Mouse (Mus musculus) ES-Bruce4 (cell line): ENCODE results near the gene Cass4. TPM values are rescaled to one million over a fixed set of nuclear protein-coding genes. Genes with fewer than 3 reads are reported as not detected.

Experiments
- H3K27ac ChIP-seq: 2 replicates; pipeline ENCODE4 v1.5.1; 2012; ENCODE audit warnings: low read length, inconsistent platforms; ENCODE audit not compliant: insufficient read depth
- H3K27me3 ChIP-seq: 2 replicates; pipeline ENCODE4 v1.6.1; 2012; ENCODE audit warnings: mild to moderate bottlenecking, low read length, inconsistent platforms; ENCODE audit not compliant: control insufficient read depth, poor library complexity, insufficient read depth, severe bottlenecking
- H3K36me3 ChIP-seq: 2 replicates; pipeline ENCODE4 v1.6.1; 2012; ENCODE audit warnings: inconsistent platforms, mild to moderate bottlenecking, low read length, moderate library complexity; ENCODE audit not compliant: control insufficient read depth, poor library complexity, insufficient read depth, severe bottlenecking
- H3K4me1 ChIP-seq: one replicate; pipeline ENCODE4 v1.8.1; 2011; ENCODE audit warnings: low read length; ENCODE audit not compliant: control insufficient read depth, insufficient read depth
- H3K4me3 ChIP-seq: 2 replicates; pipeline ENCODE4 v1.5.1; 2011; ENCODE audit warnings: low read depth, mild to moderate bottlenecking, low read length
- H3K9ac ChIP-seq: 2 replicates; pipeline ENCODE4 v1.6.1; 2012; ENCODE audit warnings: low read depth, mild to moderate bottlenecking, inconsistent platforms; ENCODE audit not compliant: poor library complexity, severe bottlenecking
- H3K9me3 ChIP-seq: replicated peaks from 2 replicates; pipeline ENCODE4 v1.6.1; 2012; ENCODE audit warnings: mild to moderate bottlenecking, low read length, inconsistent platforms; ENCODE audit not compliant: control insufficient read depth, poor library complexity, insufficient read depth, severe bottlenecking
- CTCF ChIP-seq: IDR thresholded peaks from one replicate; pipeline ENCODE4 v1.8.1; 2011; ENCODE audit warnings: low read depth, low read length
- EP300 ChIP-seq: IDR thresholded peaks from 2 replicates; pipeline ENCODE4 v1.6.1; 2011; ENCODE audit warnings: low read depth, low read length; ENCODE audit not compliant: insufficient read depth
- POLR2A ChIP-seq: IDR thresholded peaks from one replicate; pipeline ENCODE4 v1.8.1; 2011; ENCODE audit warnings: low read length; ENCODE audit not compliant: insufficient read depth
- polyA plus RNA-seq: library from polyadenylated mRNA; stranded (reverse); fragments of >200 nt; gene quantifications from 2 replicates; pipeline ENCODE4 v1.2.4, GENCODE M21; 2011; ENCODE audit warnings: low read depth; ENCODE audit not compliant: missing spikeins, insufficient read depth, insufficient read length

Cass4 gene
- polyA plus RNA-seq, 1 experiment = 0.37 TPM

- TF ChIP-seq CTCF (no peak), EP300 (0 out of 2 replicates have a peak, but pooled peaks have one; percentile 33)
- no peak overlapping the region for H3K27ac ChIP-seq
- no peaks in the 10 kb centered on the region for H3K9me3 ChIP-seq
- H3K4me3 ChIP-seq = no peak overlapping the region
- H3K4me1 ChIP-seq = peaks cover 4% of the 10 kb centered on the region
- H3K27me3 ChIP-seq = no peaks in the 10 kb centered on the region
- no peak overlapping the region for H3K9ac ChIP-seq
- peaks cover 51% of the 10 kb centered on the region for H3K36me3 ChIP-seq
These were observed 13.1 kb upstream of the Cass4 start for GRCm38 (mm10) chr2:172380513-172380912.

GRCm38 (mm10) chr2:172381341-172381740 is 12.3 kb upstream of the Cass4 start:
- H3K27ac ChIP-seq = no peak overlapping the region
- no peaks in the 10 kb centered on the region for H3K27me3 ChIP-seq
- H3K4me3 ChIP-seq = no peak overlapping the region
- H3K36me3 ChIP-seq = peaks cover 42% of the 10 kb centered on the region
- H3K4me1 ChIP-seq = peaks cover 4% of the 10 kb centered on the region
- no peaks in the 10 kb centered on the region for H3K9me3 ChIP-seq
- TF ChIP-seq POLR2A (no peak), CTCF (no peak), EP300 (no peak)
- no peak overlapping the region for H3K9ac ChIP-seq

- Histone ChIP-seq H3K4me1 (peaks cover 4% of the 10 kb centered on the region), H3K36me3 (peaks cover 37% of the 10 kb centered on the region), H3K4me3 (no peak overlapping the region), H3K27me3 (no peaks in the 10 kb centered on the region), H3K9ac (no peak overlapping the region), H3K27ac (no peak overlapping the region), H3K9me3 (no peaks in the 10 kb centered on the region)
- no peak for TF ChIP-seq EP300
- no peak for TF ChIP-seq POLR2A
- no peak for TF ChIP-seq CTCF
These were observed 11.7 kb upstream of the Cass4 start for GRCm38 (mm10) chr2:172381898-172382297.

- TF ChIP-seq CTCF (no peak), EP300 (no peak)
- peaks cover 13% of the 10 kb centered on the region for H3K36me3 ChIP-seq
- H3K27me3 ChIP-seq = no peaks in the 10 kb centered on the region
- no peaks in the 10 kb centered on the region for H3K9me3 ChIP-seq
- no peaks in the 10 kb centered on the region for H3K4me1 ChIP-seq
- H3K27ac ChIP-seq = no peak overlapping the region
- H3K4me3 ChIP-seq = no peak overlapping the region
- H3K9ac ChIP-seq = no peak overlapping the region
These were observed 8.9 kb upstream of the Cass4 start for GRCm38 (mm10) chr2:172384715-172385114.

GRCm38 (mm10) chr2:172390341-172390740 is 3.3 kb upstream of the Cass4 start:
- Histone ChIP-seq H3K4me3 (no peak overlapping the region), H3K36me3 (no peaks in the 10 kb centered on the region), H3K27me3 (no peaks in the 10 kb centered on the region), H3K9ac (no peak overlapping the region), H3K4me1 (no peaks in the 10 kb centered on the region), H3K27ac (no peak overlapping the region), H3K9me3 (no peaks in the 10 kb centered on the region)
- TF ChIP-seq CTCF (no peak), EP300 (no peak), POLR2A (no peak)

GRCm38 (mm10) chr2:172392041-172392521 is 1.5 kb upstream of the Cass4 start:
- no peak overlapping the region for H3K4me3 ChIP-seq
- H3K36me3 ChIP-seq = no peaks in the 10 kb centered on the region
- H3K4me1 ChIP-seq = peaks cover 1% of the 10 kb centered on the region
- H3K9ac ChIP-seq = no peak overlapping the region
- TF ChIP-seq POLR2A (no peak), EP300 (no peak), CTCF (no peak)
- H3K27me3 ChIP-seq = no peaks in the 10 kb centered on the region
- H3K9me3 ChIP-seq = no peaks in the 10 kb centered on the region
- H3K27ac ChIP-seq = no peak overlapping the region
